Mouse (Mus musculus): ENCODE data around the gene Sh3bp4.

The Sh3bp4 gene

DNA sequence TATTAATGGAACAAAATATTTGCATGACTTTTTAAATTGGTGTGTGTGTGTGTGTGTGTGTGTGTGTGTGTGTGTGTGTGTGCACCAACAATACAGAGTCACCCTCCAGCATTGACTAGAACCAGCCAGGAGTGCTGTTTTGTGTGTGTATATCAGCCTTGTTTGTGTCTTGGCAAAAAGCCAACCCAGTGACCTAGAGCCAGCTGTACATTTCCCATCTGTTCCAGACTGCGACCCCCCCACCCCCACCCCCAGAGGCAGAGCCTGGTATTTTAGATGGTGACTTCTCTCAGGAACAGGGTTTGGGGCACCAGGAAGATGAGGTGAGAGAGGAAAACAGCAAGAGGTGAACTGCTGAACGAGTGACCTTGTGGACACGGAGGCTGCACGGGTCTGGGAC is 24.2 kb downstream of the Sh3bp4 start:
- no peak for DNase-seq (ENCODE audit: low spot score)

DNA sequence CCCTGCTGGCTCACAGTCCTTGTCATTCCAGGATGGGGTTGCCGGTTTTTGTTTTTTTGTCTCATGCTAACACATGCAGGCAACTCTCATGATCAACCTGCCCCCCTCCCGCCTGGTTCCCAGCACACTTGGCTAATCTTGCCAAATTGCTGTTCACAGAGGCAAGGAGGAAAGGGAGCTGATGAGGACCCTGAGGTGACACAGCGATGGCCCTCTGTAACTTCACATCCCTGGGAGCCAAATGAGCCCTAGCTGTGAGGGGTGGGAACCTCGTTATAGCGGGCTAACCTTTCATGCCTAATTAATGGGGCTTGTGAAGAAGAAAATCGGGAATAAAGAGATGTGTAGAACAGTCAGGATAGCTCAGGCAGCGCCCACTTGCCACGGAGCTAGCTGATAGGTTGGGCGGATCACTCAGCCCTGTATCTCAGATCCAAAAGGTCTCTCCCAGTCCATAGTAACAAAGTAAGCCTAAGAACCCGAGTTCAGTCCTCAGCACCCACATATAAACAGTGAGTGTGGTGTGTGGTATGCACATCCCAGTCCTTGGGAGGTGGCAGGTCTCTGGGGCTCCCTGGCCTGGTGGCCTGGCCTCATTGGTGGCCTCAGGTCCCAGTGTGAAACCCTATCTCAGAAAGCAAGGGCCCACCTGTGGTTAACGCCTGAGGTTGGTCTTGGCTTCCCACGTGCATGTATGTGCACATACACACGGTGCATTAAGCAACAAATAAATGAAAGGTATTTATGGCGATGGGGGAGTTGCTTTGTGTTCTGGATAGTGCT is 25.6 kb downstream of the Sh3bp4 start:
- DNase-seq (ENCODE audit: low spot score): no peak

DNA sequence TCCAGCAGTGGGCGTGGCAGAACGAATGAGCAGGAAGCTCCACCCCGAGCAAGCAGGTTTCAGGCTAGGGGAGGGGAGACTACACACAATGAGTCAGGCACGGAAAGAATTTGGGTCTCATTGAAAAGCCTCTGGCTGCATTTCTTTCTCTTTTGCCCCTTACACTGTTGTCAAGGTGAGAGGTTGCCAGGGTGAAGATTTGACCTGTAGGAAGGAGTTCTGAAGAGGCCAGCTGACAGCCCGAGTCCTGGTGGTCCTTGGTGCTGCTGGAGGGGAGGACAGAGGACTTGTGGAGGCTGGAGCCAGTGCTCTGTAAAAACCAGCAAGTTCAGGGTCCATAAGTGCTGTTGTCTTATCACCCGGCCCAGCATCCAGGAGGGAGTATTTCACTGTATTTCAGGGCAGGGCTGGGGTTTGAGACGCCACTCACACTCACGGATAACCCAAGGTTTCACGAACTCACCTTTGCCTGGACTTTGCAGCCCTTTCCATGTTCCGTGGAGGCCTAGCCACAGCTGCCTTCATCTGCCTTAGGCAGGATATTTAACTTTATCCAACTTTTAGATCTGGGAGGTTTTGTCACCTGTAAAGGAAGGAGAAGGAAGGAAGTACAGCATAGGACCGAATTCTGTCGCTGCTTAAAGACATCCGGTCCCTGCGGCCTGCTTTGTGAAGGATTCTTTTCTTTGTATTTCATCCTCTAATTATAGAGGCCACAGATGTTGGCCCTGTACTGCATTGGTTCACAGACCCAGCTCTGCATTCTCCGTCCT is 32.2 kb downstream of the Sh3bp4 start:
- no peak for DNase-seq (ENCODE audit: low spot score)

DNA sequence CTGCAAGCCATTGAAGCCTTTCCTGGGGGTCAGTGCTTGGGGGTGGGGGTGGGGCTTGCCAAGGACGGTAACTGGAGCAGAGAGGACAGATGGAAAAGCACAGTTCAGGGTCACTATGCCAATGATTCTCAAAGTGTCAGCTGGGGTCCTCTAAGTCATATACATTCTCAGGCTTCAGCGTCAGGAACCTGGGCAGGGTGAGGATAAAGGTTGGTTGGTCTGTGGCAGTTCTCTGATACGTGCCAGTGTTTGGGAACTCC is 32.7 kb downstream of the Sh3bp4 start:
- no peak for DNase-seq (ENCODE audit: low spot score)

DNA sequence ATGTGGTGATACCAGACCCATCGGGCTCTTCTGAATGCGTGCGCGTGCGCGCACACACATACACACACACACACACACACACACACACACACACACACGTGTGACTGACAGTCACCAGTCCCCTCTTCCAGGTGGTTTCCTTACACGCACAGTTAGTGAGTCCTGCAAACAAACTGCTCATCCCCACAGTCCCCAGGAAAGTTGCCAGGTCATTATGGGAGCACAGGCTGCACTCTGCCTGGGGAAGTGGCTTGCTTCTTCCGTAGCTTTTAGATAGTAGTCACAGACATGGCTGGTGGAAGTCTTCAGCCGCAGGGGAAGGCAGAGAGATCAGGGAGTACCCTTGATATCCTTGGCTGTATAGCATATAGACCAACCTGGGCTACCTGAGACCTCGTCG is 33.3 kb downstream of the Sh3bp4 start:
- DNase-seq (ENCODE audit: low spot score): no peak

DNA sequence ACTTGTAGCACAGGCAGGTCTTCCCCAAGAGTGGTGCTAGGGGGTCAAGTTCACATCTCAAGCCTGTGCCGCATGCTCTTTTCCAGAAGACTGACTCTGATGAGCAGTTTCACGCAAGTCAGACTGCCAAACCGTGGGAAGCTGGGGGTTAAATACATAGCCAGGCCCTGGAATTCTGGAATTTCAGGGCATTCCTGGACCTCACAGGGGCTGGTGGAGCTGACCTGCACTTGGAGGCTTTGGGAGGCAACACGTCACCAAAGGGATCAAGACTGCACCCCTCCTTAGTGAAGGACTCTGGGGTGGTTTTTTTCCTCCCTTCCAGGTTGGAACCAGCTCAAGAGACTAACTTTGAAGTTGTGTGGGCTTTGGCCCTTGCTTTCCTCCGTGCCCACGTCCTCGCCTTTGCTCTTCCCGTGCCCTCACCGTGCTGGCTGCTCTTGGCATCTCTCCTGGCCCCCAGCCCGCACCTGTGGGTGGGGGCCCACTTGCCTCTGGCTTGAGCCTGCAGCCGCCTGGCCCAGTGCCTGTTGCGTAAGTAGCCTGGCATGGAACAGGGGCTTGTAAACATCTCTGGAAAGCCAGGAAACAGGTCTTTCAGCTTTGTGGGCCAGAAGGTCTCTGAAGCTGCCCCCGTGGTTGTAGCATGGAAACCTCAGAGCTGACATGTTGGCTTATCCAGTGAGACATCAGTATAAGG is 34.0 kb downstream of the Sh3bp4 start:
- no peak for DNase-seq (ENCODE audit: low spot score)

DNA sequence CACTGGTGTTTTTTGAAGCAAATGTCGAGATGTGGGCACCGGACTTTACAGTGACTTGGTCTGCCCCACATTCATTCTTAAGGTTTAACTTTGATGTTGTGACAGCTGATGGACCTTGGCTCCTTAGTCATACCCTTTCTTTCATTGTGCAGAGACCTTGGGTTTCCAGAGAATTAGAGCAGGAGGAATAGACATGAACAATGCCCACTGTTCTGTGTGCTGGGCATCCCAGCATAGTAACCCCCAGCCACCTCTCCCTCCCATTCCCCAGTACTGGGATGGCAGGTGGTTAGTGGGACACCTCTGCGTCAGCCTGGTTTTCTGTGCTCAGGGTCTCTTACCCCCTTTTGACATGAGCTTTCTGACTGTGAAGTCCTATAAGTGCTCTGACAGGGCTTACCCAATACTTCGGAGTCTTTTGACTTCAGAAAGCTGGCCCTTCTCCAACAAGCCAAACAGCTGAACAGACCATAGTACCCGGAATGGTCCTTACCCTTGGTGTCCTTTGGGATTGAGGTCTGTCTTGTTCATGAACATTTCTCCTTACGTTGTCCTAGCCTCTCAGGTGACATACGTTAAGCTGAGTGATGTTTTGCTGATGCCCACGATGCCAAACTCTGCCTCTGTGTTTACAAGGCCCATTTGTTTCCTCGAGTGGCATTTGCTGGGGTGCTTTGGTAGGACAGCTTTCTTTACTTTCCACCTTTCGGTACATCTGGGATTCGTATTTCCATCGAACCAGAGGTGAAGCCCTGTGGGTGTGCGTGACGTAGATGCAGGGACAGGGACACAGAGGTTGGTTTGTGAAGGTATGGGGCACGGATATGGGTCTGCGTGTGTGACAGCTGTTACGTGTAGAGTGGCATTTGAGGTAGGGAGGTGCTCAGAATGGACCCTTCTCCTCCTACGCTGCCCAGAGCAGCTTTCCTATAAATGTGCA is 35.9 kb downstream of the Sh3bp4 start:
- no peak for DNase-seq (ENCODE audit: low spot score)

DNA sequence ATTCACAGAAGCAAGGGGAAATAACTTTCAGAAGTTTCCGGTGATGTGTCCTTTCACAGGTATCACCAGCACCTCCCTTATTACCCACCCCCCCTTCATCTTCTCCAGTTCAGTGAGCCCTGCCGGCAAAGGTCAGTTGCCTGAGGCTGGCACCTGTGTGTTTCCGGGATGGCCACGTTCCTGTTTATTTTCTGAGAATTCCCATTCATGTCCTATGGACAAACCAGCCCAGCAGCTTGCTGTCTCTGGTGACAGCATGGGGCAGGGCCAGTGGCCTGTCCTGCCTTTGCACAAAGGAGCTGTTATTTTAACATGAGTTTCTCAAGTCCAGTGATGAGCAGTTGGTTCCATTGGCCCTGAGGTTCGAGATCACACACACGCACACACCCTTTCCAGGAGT is 37.3 kb downstream of the Sh3bp4 start:
- no peak for DNase-seq (ENCODE audit: low spot score)

DNA sequence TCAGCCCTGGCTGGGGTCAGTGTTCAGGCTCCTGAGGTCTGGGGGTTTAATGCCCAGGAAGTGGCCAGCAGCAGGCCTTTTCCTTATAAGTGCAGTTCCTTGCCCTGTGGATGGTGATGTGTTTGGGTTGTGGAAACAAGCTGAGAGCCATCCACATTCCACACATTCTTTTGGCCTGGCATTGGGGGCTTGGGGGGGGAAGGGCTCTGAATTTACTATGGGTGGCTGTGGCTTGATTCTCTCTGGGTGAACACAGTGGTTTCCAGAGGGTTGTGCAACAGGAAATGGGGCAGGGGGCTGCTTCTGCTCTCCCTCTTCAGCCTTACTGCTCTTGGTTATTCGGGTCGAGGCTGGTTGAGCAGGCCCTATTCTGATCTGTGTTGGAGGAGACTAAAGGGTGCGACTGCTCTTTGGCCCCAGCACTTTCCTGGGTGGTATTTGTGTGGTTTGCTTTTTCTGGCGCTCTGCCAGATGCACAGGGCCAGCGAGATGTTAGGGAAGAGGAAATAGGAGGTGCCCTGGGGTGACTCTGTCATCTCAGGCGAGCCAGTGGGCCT is 38.2 kb downstream of the Sh3bp4 start:
- peak; percentile 4 for DNase-seq (ENCODE audit: low spot score)

DNA sequence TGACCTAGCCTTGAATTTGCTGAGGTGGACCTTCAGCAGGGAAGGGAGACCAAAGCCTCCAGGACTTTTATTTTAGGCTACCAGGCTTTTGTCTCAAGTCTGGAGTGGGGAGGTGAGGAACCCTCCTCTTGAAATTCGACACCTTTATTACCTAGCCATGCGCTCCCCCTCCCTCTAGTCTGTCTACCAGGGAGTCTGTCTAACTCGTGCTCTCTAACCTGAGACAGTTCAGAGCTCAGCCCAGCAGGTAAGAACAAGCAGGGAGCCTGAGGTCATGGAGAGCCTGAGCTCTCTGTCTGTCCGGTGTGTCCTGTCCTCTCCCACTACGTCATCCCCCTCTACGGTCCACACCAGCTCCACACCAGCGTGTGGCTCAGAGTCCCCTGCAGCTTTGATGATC is 39.6 kb downstream of the Sh3bp4 start:
- DNase-seq (ENCODE audit: low spot score): no peak

DNA sequence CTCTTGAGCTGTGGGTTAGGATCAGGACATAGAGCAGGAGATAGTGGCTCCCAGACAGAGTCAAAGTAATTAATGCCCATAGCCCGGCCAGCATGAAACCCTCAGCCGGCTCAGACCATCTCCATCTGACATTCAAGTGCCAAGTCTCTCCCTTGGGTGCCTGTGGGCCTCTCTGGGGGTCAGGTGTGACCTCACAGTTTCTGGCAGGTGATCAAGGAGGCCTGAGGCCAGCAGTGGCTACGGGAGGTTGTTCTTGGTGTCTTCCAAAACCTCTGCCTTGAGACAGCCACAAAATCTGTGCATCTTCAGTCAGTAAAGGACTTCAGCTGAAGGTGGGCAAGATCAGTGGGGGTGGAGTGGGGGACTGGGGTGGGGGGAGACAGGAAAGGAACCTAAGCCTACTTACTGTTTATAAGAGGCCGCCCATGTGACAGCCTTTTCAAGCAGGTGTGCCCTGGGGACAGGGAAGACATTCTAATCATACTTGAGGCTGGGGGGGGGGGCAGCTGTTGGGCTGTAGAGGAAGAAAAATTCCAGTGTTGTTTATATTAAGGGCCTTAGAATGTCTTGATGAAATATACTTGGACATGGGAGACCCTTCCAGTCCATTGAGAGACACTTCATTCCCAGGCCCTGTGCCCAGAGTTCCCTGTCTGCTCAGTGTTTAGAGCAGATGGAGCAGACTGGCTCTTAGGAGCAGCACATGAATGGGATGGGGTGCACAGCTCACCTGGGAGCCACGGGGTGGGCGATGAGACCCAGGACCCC is 40.7 kb downstream of the Sh3bp4 start:
- no peak for DNase-seq (ENCODE audit: low spot score)

DNA sequence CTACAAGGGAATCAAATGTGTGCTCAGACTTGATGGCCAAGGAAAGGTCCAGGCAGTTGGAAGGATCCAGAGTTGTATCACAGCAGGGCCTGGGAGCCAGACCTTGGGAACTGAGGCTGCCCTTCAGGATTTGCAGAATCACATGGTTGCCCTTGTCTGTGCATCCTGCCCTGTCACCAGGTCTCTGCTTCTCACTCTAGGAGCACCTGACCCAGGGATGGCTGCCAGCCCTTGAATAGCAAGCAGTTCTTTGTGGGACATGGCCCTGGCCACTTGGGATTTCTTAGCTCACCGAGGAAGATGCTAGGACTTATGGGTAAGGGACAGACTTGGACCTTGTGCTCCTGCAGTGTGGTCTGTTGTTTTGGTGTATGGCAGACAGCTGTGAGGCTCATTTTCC is 42.3 kb downstream of the Sh3bp4 start:
- DNase-seq (ENCODE audit: low spot score): no peak

DNA sequence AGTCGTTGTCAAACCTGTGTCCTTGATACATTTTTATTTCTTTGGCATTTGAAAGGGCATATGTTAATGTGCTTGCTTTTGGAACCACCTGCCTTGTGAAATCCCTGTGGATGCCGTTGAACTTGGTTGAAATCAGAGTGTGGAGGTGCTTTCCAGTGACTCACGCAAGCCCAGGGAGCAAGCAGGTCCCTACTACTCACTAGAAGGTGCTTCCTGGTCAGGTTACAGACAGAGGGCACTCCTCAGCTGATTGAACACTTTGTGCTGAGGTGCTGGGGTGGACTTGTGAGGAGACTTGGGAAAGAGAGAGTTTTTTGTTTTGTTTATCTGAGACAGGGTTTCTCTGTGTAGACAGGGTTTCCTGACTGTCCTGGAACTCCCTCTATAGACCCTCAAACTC is 43.5 kb downstream of the Sh3bp4 start:
- no peak for DNase-seq (ENCODE audit: low spot score)

DNA sequence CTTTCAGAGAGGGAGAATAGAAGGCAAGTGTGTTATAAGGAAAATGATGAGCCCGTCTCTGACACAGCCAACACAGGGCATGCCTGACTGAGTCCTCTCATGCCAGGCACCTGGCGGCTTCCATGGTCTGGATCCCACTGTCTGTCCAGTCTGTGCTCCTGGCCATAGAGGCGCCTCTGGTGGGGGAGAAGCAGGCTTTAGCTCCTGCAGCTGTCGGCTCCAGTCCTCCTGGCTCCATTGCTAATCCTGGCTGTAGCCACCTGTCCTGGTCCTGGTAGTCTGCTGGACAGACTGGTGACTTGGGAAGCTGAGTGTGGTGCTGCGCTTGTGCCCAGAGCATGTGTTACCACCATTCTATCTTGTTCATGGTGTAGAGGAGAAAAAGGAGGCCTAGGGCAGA is 46.8 kb downstream of the Sh3bp4 start:
- no peak for DNase-seq (ENCODE audit: low spot score)

DNA sequence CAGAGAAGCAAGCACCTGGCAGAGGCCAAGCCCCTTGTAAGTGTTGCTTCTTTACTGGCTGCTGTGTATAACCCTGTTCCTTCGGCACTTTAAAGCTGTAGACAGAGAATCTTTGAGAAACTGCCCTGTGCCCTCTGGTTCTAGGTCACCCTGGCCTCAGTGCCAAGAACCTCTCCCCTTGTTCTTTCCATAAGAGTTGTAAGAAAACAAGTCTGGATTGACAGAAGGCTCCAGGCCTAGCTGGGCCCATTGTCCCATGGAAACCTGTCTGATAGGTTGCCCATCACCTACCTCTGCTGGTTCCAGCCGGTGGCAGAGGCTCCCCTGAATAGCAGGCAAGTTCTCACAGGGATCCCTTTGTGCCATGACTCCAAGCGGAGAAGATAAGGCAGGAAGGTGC is 47.9 kb downstream of the Sh3bp4 start:
- DNase-seq (ENCODE audit: low spot score): no peak

DNA sequence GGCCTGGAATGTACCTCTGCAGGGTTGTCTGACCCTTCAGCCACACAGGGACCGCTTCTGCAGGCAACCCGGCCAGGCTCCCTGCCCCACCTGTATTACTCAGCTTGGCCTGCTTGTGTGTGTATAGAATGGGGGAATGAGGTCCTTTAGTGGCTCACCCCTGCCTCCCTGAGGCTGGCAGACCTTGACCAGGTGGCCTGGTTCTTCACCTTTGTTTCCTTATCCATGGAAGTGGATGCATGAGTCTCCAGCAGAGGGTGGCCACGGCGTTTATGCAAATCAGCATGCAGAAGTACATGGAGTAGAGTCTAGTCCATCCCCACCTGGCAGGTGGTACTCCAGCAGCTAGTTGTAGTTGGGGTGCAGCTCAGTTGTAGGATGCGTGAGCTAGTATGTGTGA is 48.6 kb downstream of the Sh3bp4 start:
- no peak for DNase-seq (ENCODE audit: low spot score)

DNA sequence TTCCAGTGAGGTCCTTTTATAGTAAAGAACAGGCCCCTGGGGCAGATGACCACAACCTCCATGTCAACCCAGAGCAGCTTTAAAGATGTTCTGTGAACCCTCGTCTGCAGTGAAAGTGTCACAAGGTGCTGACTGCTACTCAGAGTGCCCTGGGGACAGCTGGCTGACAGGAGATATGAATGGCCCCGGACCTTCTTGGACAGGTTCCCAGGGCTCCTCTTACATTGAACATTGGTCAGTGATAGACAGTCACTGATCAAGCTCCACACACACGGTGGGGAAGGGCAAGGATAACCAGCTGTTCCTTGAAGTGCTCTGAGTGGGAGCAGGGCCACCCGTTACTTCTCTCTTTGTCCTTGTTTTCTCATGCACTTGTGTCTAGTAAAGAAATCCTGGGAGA is 50.1 kb downstream of the Sh3bp4 start:
- no peak for DNase-seq (ENCODE audit: low spot score)

DNA sequence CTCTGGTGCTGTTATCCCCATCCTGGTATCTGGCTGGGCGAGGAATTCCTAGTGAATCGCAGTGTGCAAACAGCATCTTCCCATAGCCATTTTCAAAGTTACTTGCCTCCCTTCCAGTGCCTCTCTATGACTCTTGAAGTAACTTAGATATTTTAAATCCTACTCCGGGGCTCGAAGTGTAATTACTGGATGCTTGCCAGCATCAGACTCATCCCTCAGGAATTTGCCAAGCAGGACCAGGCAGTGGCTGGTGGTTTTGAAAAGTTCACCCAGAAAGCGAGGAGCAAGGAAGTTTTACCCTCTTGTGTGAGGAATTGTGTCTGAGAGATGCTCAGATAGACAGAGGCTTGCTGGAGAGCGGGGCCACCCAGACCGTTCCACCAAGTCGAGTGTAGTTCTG is 51.3 kb downstream of the Sh3bp4 start:
- no peak for DNase-seq (ENCODE audit: low spot score)

DNA sequence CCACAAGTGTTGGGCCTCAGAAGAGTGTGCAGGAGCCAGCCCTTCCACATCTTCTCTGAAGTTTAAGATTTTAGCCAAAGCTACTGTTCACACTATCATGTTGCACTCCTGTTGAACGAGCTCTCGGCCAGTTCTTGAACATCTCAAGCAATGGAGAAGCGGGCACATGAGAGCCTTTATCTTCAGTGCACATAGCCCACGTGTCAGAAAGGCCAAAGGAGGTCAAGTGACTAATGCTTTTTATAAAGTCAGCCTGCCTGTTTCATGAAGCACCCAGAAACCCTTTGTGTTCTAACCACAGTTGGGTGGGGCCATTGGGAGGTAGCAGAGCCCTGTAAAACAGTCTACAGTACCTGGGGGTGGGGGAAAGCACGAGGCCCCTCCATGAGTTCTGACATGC is 52.2 kb downstream of the Sh3bp4 start:
- no peak for DNase-seq (ENCODE audit: low spot score)

DNA sequence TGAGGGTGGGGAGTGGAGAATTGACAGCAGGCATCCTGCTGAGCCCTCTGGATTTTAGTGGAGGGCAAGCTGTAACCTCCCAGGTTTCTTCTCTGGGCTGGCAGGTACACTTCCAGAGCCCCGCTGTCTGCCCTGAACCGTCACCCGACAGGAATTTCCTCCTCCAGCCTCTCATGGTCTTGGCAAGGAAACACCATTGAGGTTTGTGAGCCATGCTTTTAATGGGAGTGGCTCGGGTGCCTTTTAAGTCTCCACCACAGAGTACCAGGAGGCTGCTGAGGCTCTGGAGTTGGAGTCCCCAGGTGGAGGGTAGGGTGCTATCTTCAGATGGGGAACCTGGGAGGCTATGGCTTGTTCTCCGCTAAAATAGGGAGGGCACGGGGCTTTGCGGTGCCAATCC is 53.9 kb downstream of the Sh3bp4 start:
- DNase-seq (ENCODE audit: low spot score): no peak

DNA sequence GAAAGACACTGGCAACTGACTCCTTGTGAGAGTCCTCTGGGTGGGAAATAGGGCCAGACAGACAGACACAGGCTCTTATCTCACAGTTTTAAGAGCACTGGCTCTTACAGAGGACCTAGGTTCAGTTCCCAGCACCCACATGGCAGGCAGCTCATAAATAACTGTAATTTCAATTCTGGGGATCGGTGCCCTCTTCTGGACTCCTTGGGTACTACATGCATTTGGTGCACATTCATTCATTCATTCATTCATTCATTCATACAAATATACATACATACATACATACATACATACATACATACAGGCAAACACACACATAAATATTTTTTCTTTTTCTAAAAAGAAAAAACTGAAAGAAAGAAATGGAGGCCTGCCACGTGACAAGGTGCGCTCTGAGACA is 56.9 kb downstream of the Sh3bp4 start:
- DNase-seq (ENCODE audit: low spot score): no peak
